Mouse (Mus musculus) heart, embryonic 14.5 days (tissue): ENCODE results near the gene Lag3. TPM values are rescaled to one million over a fixed set of nuclear protein-coding genes. Genes with fewer than 3 reads are reported as not detected.
A peak's percentile ranks its signal among the peaks of the same experiment; 100 is the strongest.

Source experiments
- ATAC-seq: fragments of 200-750 bp; cut with Nextera tagmentation; 2 replicates; pipeline ENCODE4 v1.8.0; 2017; ENCODE audit warnings: low read depth, moderate TSS enrichment; ENCODE audit not compliant: insufficient number of reproducible peaks, insufficient read depth, low FRiP score
- H3K27ac ChIP-seq, 2 experiments: fragments of 200-500 bp in 1 of 2; fragments of 300-500 bp in 1 of 2; sonication (generic) in 1 of 2; replicated peaks in 1 of 2; 2 replicates each; pipeline ENCODE4 v1.5.1; 2012 to 2014; ENCODE audit warnings: low read depth in 2 of 2, low read length in 2 of 2, control low read depth in 1 of 2, mild to moderate bottlenecking in 1 of 2, mixed read lengths in 1 of 2; ENCODE audit not compliant: control insufficient read depth in 1 of 2, insufficient read depth in 1 of 2
- H3K27me3 ChIP-seq: fragments of 300-500 bp; sonication (generic); 2 replicates; pipeline ENCODE4 v1.6.1; 2014; ENCODE audit warnings: mild to moderate bottlenecking, low read length, control low read depth; ENCODE audit not compliant: control insufficient read depth, insufficient read depth
- H3K36me3 ChIP-seq: fragments of 300-500 bp; sonication (generic); 2 replicates; pipeline ENCODE4 v1.6.1; 2014; ENCODE audit warnings: mild to moderate bottlenecking, control low read depth, low read length, mixed read lengths; ENCODE audit not compliant: control insufficient read depth, insufficient read depth
- H3K4me1 ChIP-seq, 2 experiments: fragments of 200-500 bp in 1 of 2; fragments of 300-500 bp in 1 of 2; sonication (generic) in 1 of 2; 2 replicates each; pipeline ENCODE4 v1.6.1; 2012 to 2014; ENCODE audit warnings: low read length in 2 of 2, control low read depth in 1 of 2, mixed read lengths in 1 of 2; ENCODE audit not compliant: control insufficient read depth in 2 of 2, insufficient read depth in 2 of 2
- H3K4me2 ChIP-seq: fragments of 300-500 bp; sonication (generic); 2 replicates; pipeline ENCODE4 v1.6.1; 2014; ENCODE audit warnings: mild to moderate bottlenecking, low read length
- H3K4me3 ChIP-seq, 2 experiments: fragments of 200-500 bp in 1 of 2; fragments of 300-500 bp in 1 of 2; sonication (generic) in 1 of 2; 2 replicates each; pipeline ENCODE4 v1.5.1; 2012 to 2014; ENCODE audit warnings: low read length in 2 of 2, mild to moderate bottlenecking in 2 of 2, control low read depth in 1 of 2, low read depth in 1 of 2, moderate library complexity in 1 of 2; ENCODE audit not compliant: control insufficient read depth in 1 of 2, insufficient read depth in 1 of 2
- H3K9ac ChIP-seq: fragments of 300-500 bp; sonication (generic); 2 replicates; pipeline ENCODE4 v1.6.1; 2014; ENCODE audit warnings: mild to moderate bottlenecking, low read length
- H3K9me3 ChIP-seq: fragments of 300-500 bp; sonication (generic); 2 replicates; pipeline ENCODE4 v1.6.1; 2016; ENCODE audit warnings: low read length, control low read depth; ENCODE audit not compliant: control insufficient read depth
- WGBS: fragments of 180-500 bp; shearing (Covaris S2); extraction: QIAGEN DNeasy Blood & Tissue Kit; methylation state at CpG from one replicate; pipeline ENCODE4 v1.1.7; 2014; 5-methylcytosine and 5-hydroxymethylcytosine counted together
- polyA plus RNA-seq: library from polyadenylated mRNA; unstranded; fragments of >200 nt; fragmentation: Nextera tagmentation; extraction: Ambion mirVana; gene quantifications from 2 replicates; pipeline ENCODE4 v1.2.1, GENCODE M21; 2014

The Lag3 gene
- polyA plus RNA-seq, result 1.00 and 1.1 TPM in 2 replicates

GRCm38 (mm10) chr6:124911533-124912218 is at the start of gene Lag3:
Gene Lag3, minus strand, starts transcription at chr6:124911705.
- Histone ChIP-seq H3K4me2 (peak within 1 kb of the TSS; percentile 32; the same call in 1 of the 2 replicates), H3K4me1 (peaks cover 23 to 37% of the 10 kb centered on the region in 2 experiments), H3K27me3 (peaks cover 4% of the 10 kb centered on the region; the same call in 1 of the 2 replicates), H3K36me3 (peaks cover 25% of the 10 kb centered on the region), H3K27ac (0 out of 4 replicates have a peak within 1 kb of the TSS, but pooled peaks of 1 of the 2 experiments have one; percentile 1), H3K9ac (no peak within 1 kb of the TSS), H3K9me3 (no peaks in the 10 kb centered on the region), H3K4me3 (no peak within 1 kb of the TSS)
- 15% methylated on average over 13 of the region's 13 CpGs for WGBS
- ATAC-seq, result no peak

- H3K9me3 ChIP-seq, result no peaks in the 10 kb centered on the region
- WGBS, result 91% methylated on average over 12 of the region's 12 CpGs
- no peak overlapping the region for H3K4me3 ChIP-seq
- H3K27ac ChIP-seq, result no peak overlapping the region
- H3K36me3 ChIP-seq, result peaks cover 61% of the 10 kb centered on the region
- no peak for ATAC-seq
- H3K4me2 ChIP-seq, result no peak overlapping the region
- H3K27me3 ChIP-seq, result no peaks in the 10 kb centered on the region
- H3K9ac ChIP-seq, result no peak overlapping the region
- H3K4me1 ChIP-seq, result peaks cover 6 to 10% of the 10 kb centered on the region in 2 experiments
Observed at GRCm38 (mm10) chr6:124961021-124961420, 49.5 kb upstream of the Lag3 start.

DNA sequence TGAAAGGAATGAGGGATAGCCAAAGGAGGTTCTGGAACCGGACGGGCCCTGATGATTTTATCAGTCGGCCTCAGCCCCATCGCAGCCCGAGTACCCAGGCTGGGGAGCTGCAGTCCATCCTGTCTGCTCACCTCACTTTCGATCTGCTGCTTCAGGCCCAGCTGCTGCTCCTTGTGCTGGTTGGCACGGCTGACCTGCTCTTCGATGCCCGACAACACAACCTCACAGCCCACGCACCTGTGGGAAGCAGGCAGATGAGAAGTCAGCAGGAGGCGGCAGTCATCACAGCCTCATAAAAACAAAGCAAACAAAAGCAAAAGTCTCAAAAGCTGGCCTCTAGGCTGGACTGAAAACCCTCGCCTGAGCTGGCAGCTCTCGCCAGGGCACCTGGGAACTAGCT is 48.5 kb upstream of the Lag3 start:
- no peak for ATAC-seq
- no peaks in the 10 kb centered on the region for H3K9me3 ChIP-seq
- no peak overlapping the region for H3K27ac ChIP-seq
- H3K36me3 ChIP-seq, result peaks cover 71% of the 10 kb centered on the region
- 93% methylated on average over 13 of the region's 13 CpGs for WGBS
- peaks cover 5 to 8% of the 10 kb centered on the region in 2 experiments for H3K4me1 ChIP-seq
- no peak overlapping the region for H3K9ac ChIP-seq
- no peak overlapping the region for H3K4me3 ChIP-seq
- no peaks in the 10 kb centered on the region for H3K27me3 ChIP-seq
- H3K4me2 ChIP-seq, result no peak overlapping the region

DNA sequence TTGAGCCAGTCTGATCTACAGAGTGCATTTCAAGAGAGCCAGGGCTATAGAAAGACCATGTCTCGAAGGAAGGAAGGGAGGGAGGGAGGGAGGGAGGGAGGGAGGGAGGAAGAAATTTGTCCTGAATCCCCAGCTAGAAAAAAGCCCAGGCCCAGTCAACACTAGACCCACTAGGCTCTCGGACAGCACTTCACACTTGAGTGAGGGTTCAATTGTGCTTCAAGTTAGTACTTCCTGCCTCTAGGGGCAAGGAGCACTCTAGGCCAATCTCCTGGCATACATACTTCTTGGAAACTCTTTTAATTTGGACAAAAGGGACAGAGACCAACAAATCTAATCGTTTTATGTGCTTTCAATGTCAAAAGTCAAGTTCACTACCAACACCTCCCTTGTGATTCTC is 46.6 kb upstream of the Lag3 start:
- 84% methylated on average over 3 of the region's 3 CpGs for WGBS
- no peaks in the 10 kb centered on the region for H3K27me3 ChIP-seq
- H3K4me3 ChIP-seq, result no peak overlapping the region
- no peaks in the 10 kb centered on the region; a peak in 1 of 4 replicates for H3K4me1 ChIP-seq
- H3K9ac ChIP-seq, result no peak overlapping the region
- no peak overlapping the region for H3K27ac ChIP-seq
- no peak overlapping the region for H3K4me2 ChIP-seq
- no peak for ATAC-seq
- H3K9me3 ChIP-seq, result no peaks in the 10 kb centered on the region
- H3K36me3 ChIP-seq, result peaks cover 71% of the 10 kb centered on the region

DNA sequence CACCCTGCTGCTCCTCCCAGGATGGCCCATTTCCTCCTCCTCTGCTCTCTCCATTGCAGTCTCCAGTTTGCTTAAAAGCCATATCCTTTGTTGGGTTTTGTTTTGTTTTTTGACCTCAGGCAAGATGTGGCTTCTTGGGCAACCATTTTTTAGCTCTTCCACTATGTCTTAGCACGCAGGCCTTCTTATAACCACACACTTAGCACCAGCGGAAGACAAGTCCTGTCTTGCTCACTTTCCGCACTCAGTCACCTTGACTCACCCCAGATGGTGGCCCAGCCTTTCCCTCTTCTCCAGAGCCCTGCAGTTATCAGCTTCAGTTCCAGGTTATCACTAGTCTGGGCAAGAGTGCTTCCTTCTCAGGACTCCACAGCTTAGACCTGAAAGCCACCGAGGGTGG is 43.7 kb upstream of the Lag3 start:
- 88% methylated on average over 4 of the region's 4 CpGs for WGBS
- no peaks in the 10 kb centered on the region for H3K4me1 ChIP-seq
- H3K27ac ChIP-seq, result no peak overlapping the region
- H3K9ac ChIP-seq, result no peak overlapping the region
- no peak overlapping the region for H3K4me2 ChIP-seq
- H3K9me3 ChIP-seq, result no peaks in the 10 kb centered on the region
- H3K27me3 ChIP-seq, result no peaks in the 10 kb centered on the region
- no peak for ATAC-seq
- H3K4me3 ChIP-seq, result no peak overlapping the region
- peaks cover 48% of the 10 kb centered on the region for H3K36me3 ChIP-seq

DNA sequence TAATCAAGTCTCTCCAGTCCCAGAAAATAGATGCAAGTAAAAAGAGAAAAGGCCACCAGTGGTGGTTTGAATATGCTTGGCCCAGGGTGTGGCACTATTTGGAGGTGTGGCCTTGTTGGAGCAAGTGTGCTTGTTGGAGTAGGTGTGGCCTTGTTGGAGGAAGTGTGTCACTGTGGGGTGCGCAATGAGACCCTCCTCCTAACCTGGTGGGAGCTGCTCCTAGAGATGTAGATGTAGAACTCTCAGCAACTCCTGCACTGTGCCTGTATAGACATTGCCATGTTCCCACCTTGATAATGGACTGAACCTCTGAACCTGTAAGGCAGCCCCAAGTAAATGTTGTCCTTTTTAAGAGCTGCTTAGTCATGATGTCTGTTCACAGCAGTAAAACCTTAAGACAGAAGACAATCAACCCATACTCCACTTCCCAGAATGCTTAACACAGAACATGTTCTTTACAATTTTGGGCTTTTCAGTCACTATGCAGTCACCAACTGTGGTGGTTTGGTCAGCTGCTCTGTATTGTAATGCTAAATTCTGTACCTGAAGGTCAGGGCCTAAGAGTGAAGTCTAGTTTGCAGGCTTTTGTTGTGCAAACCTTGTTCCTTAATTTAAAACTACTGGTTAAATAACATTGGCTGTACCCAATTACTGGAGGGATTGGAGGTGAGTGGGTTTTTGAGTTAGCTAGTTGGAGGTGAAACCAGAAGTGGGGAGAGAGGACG is 42.6 kb upstream of the Lag3 start:
- H3K4me1 ChIP-seq, result no peaks in the 10 kb centered on the region
- WGBS, result 87% methylated on average over 2 of the region's 2 CpGs
- no peak overlapping the region for H3K4me3 ChIP-seq
- ATAC-seq, result no peak
- no peak overlapping the region for H3K27ac ChIP-seq
- H3K9me3 ChIP-seq, result no peaks in the 10 kb centered on the region
- no peaks in the 10 kb centered on the region for H3K27me3 ChIP-seq
- H3K36me3 ChIP-seq, result peaks cover 37% of the 10 kb centered on the region
- H3K4me2 ChIP-seq, result no peak overlapping the region
- no peak overlapping the region for H3K9ac ChIP-seq

- no peaks in the 10 kb centered on the region for H3K9me3 ChIP-seq
- no peak overlapping the region for H3K4me3 ChIP-seq
- no peak for ATAC-seq
- no peak overlapping the region for H3K27ac ChIP-seq
- no peaks in the 10 kb centered on the region for H3K27me3 ChIP-seq
- H3K36me3 ChIP-seq, result peaks cover 9% of the 10 kb centered on the region
- H3K4me1 ChIP-seq, result no peaks in the 10 kb centered on the region
- 82% methylated on average over 3 of the region's 3 CpGs for WGBS
- H3K4me2 ChIP-seq, result no peak overlapping the region
- H3K9ac ChIP-seq, result no peak overlapping the region
Observed at GRCm38 (mm10) chr6:124943526-124943925, 32.0 kb upstream of the Lag3 start.
